Mouse (Mus musculus): Measurements from ENCODE around the gene Krt42. TPM values are rescaled to one million over a fixed set of nuclear protein-coding genes. Genes with fewer than 3 reads are reported as not detected.
"Not testable (repeated sequence)": the region's sequence is repeated elsewhere in the genome, so short reads cannot be mapped to it uniquely, and the experiment has no call there.

Gene Krt42
- not detected in 2 replicates for polyA plus RNA-seq (2016; fragmentation: Nextera tagmentation; extraction: Ambion mirVana)

DNA sequence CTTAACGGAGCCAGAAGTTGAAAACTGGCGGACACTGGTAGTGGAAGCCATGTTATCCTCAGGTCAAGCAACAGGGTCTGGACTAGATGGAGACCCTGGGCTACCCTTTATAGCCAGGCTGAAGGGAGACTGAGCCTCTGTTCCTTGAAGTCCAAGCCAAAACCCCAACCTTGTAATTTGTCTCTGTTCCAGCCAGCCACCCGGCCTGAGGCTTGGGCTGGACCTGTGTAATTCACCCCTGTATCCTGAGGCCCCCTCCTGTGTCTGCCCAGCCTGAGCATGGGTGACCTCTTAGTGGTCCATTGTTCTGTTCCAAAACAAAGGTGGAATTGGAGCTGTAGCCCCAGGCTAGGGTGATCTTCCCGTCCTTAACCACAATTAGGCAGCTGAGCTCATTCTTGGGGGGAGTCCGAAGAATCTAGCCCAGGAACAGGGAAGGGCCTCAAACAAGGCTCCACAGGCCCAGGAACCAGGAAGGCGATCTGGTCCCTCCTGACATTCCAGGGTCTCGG, at the start of gene Krt42:
Gene Krt42, minus strand, starts transcription at position 51 of the 512 bp plus-strand sequence.
- 88% methylated on average over 7 of the region's 7 CpGs for WGBS
- Histone ChIP-seq H3K4me2 (replicated peaks) (no peak within 1 kb of the TSS), H3K27me3 (no peaks in the 10 kb centered on the region), H3K4me3 (no peak within 1 kb of the TSS), H3K27ac (replicated peaks) (no peak within 1 kb of the TSS), H3K36me3 (no peaks in the 10 kb centered on the region), H3K4me1 (no peaks in the 10 kb centered on the region), H3K9ac (replicated peaks) (no peak within 1 kb of the TSS), H3K9me3 (no peaks in the 10 kb centered on the region)
- no peak for ATAC-seq (ENCODE audit: low FRiP score, low read depth)

DNA sequence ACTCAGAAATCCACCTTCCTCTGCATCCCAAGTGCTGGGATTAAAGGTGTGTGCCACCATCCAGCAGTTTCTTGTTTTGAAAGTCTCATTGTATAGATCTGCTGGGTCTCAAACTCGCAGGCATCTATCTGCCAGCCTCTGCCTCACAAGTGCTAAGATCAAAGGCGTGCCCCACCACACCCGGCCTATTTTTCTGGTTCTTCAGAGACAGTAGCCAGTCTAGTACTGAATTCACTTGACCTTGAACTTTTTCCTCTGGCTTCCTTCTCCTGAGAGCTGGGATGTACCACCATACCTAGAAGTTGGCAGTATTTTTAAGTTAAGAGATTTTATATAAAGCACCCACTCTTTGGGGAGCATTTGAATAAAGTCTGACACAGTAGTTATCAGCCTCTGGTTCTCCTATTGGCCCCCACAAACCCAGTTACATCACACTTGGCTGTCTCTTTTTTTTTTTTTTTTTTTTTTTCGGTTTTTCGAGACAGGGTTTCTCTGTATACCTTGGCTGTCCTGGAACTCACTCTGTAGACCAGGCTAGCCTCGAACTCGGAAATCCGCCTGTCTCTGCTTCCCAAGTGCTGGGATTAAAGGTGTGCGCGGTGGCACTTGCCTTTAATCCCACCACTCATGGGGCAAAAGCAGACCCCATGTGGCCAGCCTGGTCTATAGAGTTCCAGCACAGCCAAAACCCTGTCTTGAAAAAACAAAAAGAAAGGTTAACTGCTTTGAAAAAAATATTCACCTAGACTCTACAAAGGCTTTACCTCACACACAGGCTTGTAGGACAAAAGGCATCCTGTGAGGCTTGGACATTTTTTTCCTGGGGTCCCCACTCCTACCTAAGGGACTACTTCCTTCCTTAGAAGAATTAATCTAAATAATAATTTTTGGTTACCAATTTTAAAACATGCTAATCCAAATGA, 49.1 kb upstream of the Krt42 start:
- ATAC-seq (ENCODE audit: low FRiP score, low read depth): peak; percentile 5
- Histone ChIP-seq H3K4me3 (peak overlapping the region; percentile 81), H3K36me3 (peaks cover 15% of the 10 kb centered on the region), H3K9me3 (no peaks in the 10 kb centered on the region), H3K27ac (replicated peaks) (0 out of 2 replicates have a peak overlapping the region, but pooled peaks have one; percentile 65), H3K9ac (replicated peaks) (no peak overlapping the region), H3K27me3 (no peaks in the 10 kb centered on the region), H3K4me1 (peaks cover 12% of the 10 kb centered on the region), H3K4me2 (replicated peaks) (peak overlapping the region; percentile 54)
- WGBS: 86% methylated on average over 10 of the region's 10 CpGs

DNA sequence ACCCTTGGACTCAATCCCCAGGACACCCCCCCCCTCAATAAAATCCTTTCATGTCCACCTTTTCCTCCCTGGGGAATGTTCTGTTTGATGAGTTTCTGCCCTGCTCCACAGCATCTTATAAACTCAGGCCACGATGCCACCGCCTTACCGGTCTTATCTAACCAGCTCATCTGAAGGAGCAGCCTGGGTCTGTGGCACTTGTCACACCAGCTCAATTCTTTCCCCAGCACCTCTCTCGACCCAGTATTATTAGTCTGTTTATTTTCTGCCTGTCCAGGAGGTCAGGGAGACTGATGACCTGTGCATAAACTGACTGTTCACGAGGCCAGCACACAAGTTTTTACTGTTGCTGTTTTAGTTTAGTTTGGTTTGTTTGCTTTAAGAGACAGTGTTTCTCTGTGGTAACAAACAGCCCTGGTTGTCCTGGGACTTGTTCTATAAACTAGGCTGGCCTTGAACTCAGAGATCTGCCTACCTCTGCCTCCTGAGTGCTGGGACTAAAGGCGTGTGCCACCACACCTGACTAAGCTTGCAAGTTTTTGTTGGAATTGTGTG, 48.2 kb upstream of the Krt42 start:
- Histone ChIP-seq H3K9ac (replicated peaks) (no peak overlapping the region), H3K4me1 (peaks cover 12% of the 10 kb centered on the region), H3K27me3 (no peaks in the 10 kb centered on the region), H3K36me3 (peaks cover 15% of the 10 kb centered on the region), H3K4me2 (replicated peaks) (no peak overlapping the region), H3K4me3 (no peak overlapping the region), H3K9me3 (no peaks in the 10 kb centered on the region), H3K27ac (replicated peaks) (no peak overlapping the region)
- 76% methylated on average over 6 of the region's 6 CpGs for WGBS
- ATAC-seq (ENCODE audit: low FRiP score, low read depth): no peak

DNA sequence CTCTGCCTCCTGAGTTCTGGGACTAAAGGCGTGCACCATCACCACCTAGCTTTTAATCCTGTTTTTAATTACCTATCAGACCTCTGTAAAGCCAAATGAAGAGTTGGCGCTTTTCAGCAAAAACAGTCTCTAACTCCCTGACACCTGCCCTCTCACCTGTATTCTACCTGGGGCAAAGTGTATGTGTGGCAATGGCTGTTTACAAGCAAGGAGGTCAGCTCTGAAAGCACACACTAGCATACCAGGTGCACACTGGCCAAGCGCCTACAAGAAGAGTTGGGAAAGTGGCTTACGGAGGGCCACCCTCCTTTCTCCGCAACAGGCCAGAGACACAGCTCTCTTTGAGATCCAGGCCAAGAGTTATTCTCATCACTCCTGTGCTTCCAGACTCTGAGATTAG, 45.8 kb upstream of the Krt42 start:
- no peak overlapping the region for H3K4me2 ChIP-seq (replicated peaks)
- H3K27me3 ChIP-seq: no peaks in the 10 kb centered on the region
- 92% methylated on average over 5 of the region's 5 CpGs for WGBS

DNA sequence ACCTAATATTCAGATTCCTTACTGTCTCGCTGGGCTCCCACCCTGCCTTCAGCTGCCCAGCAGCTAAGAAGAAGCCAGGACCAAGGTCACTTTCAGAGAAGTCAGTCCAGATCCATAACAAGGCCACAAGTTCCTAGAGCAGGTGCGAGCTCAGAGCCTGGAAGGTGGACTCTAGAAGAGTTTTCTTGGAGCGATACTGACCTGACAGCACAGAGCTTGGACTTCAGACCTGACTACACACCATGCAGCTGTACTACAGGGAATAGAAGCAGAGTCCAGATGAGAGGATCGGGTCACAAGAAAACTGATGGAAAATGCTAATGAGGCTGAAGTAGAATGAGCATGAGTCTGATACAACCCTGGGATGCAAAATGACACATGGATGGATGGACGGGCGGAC, 43.8 kb upstream of the Krt42 start:
- Histone ChIP-seq H3K27ac (replicated peaks) (no peak overlapping the region), H3K9me3 (no peaks in the 10 kb centered on the region), H3K36me3 (no peaks in the 10 kb centered on the region), H3K4me1 (peaks cover 8% of the 10 kb centered on the region), H3K4me2 (replicated peaks) (no peak overlapping the region), H3K9ac (replicated peaks) (no peak overlapping the region), H3K27me3 (no peaks in the 10 kb centered on the region), H3K4me3 (no peak overlapping the region)
- 89% methylated on average over 6 of the region's 6 CpGs for WGBS
- no peak for ATAC-seq (ENCODE audit: low FRiP score, low read depth)

More for the DNA sequence above, 45.8 kb upstream of the Krt42 start:
- Histone ChIP-seq H3K27ac (replicated peaks) (no peak overlapping the region), H3K4me1 (peaks cover 8% of the 10 kb centered on the region), H3K4me3 (no peak overlapping the region), H3K9ac (replicated peaks) (no peak overlapping the region), H3K36me3 (no peaks in the 10 kb centered on the region), H3K9me3 (no peaks in the 10 kb centered on the region)
- no peak for ATAC-seq (ENCODE audit: low FRiP score, low read depth)

DNA sequence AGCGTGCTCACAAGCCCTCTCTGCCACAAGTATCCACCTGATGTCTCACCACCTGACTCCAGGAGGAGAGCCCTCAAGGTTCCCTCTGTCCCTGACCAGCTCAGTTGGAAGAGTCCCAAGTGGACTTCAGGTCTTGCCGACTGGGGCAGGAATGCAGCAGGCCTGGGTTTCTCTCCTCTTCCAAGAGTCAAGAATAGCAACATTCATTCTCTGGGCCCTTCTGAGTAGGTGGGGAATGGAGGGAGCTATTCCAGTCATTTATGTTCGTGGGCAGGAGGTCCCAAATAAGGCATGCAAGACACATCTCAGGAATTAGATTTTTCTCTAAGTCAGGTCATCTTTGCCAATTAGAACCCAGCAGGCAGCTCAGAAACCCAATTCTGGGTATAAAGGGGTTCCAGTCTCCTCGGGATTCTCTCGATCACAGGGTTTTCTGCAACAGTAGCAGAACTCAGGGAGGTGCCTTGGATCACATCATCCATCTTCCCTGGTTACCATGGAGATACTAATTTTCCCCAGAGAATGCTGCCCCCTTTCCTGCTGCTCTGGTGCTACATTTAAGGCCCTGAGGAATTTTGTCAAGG, 42.5 kb upstream of the Krt42 start:
- no peak overlapping the region for H3K9ac ChIP-seq (replicated peaks)
- H3K27me3 ChIP-seq: no peaks in the 10 kb centered on the region
- no peaks in the 10 kb centered on the region for H3K36me3 ChIP-seq
- H3K4me3 ChIP-seq: no peak overlapping the region
- ATAC-seq (ENCODE audit: low FRiP score, low read depth): no peak
- H3K27ac ChIP-seq (replicated peaks): no peak overlapping the region
- H3K4me1 ChIP-seq: peaks cover 8% of the 10 kb centered on the region
- WGBS: 39% methylated on average over 5 of the region's 5 CpGs
- H3K9me3 ChIP-seq: no peaks in the 10 kb centered on the region
- H3K4me2 ChIP-seq (replicated peaks): no peak overlapping the region

DNA sequence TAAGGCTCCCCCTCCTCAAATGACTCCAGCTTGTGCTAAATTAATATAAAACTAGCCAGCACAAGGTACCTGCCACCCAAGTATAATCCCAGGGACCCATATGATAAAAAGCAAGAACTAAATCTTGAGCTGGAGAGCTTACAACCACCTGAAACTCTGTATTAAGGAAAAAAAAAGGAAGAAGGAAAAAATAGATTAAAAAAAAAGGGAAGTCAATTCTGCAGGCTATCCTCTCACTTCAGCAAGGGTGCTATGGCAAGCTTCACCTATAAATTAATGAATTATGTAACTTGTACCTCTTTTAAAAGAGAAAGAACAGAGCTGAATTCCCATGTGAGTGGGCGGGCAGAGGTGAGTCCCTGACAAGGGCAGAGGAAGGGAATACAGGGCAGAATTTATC, 42.0 kb upstream of the Krt42 start:
- no peaks in the 10 kb centered on the region for H3K36me3 ChIP-seq
- no peaks in the 10 kb centered on the region for H3K27me3 ChIP-seq

DNA sequence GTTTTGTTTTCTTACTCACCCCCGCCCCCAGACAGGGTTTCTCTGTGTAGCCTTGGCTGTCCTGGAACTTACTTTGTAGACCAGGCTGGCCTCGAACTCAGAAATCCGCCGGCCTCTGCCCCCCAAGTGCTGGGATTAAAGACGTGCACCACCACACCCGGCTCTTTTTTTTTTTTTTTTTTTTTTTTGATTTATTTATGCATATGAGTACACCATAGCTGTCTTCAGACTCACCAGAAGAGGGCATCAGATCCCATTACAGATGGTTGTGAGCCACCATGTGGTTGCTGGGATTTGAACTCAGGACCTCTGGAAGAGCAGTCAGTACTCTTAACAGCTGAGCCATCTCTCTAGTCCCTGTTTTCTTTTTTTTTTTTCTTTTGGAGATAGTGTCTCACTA, 39.0 kb upstream of the Krt42 start:
- H3K9me3 ChIP-seq; ATAC-seq (ENCODE audit: low FRiP score, low read depth): not testable (repeated sequence)
- 88% methylated on average over 6 of the region's 6 CpGs for WGBS

More for the DNA sequence above, 42.0 kb upstream of the Krt42 start:
- H3K9ac ChIP-seq (replicated peaks): no peak overlapping the region
- H3K27ac ChIP-seq (replicated peaks): no peak overlapping the region
- H3K4me2 ChIP-seq (replicated peaks): no peak overlapping the region
- no peak for ATAC-seq (ENCODE audit: low FRiP score, low read depth)
- H3K4me1 ChIP-seq: peaks cover 8% of the 10 kb centered on the region
- WGBS: 91% methylated on average over 1 of the region's 1 CpGs
- H3K9me3 ChIP-seq: no peaks in the 10 kb centered on the region
- no peak overlapping the region for H3K4me3 ChIP-seq

DNA sequence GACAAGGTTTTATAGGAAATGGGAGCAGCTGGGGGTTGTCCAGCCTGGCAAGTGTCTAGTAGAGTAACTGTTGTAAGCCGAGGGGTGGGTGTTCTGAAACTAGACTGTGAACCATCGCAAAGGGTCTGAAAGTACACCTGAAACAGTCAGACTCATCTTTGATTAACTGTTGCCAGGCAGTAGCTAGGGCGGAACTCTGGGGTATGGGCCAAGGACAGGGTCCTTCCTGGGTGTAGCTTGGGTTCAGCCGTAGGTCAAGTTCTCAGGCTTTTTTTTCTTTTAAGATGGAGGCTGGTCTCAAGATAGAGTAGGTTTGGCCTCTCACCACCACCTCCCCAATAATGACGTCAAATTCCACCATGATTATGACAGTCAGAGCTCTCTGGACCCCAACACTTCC, 38.2 kb upstream of the Krt42 start:
- Histone ChIP-seq H3K4me2 (replicated peaks) (no peak overlapping the region), H3K9me3 (no peaks in the 10 kb centered on the region)
- WGBS: 93% methylated on average over 5 of the region's 5 CpGs

More for the DNA sequence above, 39.0 kb upstream of the Krt42 start:
- not testable (repeated sequence) for H3K27ac ChIP-seq (replicated peaks); H3K9ac ChIP-seq (replicated peaks); H3K4me2 ChIP-seq (replicated peaks); H3K4me1 ChIP-seq; H3K27me3 ChIP-seq; H3K36me3 ChIP-seq; H3K4me3 ChIP-seq

DNA sequence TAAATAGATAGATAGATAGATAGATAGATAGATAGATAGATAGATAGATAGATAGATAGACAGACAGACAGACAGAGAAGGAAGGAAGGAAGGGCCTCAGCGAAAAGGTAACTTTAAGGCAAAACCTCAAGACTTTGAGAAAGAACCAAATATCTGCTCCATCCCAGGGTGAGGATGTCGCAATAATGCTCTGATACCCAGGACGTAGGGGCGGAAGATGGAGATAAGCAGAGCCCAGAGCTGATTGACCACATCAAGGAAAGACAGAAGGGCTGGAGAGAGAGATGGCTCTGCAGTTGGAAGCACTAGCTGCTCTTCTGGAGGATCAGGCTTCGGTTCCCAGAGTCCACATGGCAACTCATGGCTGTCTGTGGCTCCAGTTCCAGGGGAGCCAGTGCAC, 31.6 kb upstream of the Krt42 start:
- WGBS: 97% methylated on average over 5 of the region's 5 CpGs
- Histone ChIP-seq H3K4me3 (no peak overlapping the region), H3K9me3 (no peaks in the 10 kb centered on the region), H3K36me3 (no peaks in the 10 kb centered on the region), H3K27me3 (0 out of 2 replicates have a peak, but pooled peaks cover 5% of the 10 kb centered on the region), H3K4me1 (0 out of 2 replicates have a peak, but pooled peaks cover 3% of the 10 kb centered on the region), H3K9ac (replicated peaks) (no peak overlapping the region), H3K27ac (replicated peaks) (no peak overlapping the region), H3K4me2 (replicated peaks) (no peak overlapping the region)
- ATAC-seq (ENCODE audit: low FRiP score, low read depth): no peak

More for the DNA sequence above, 38.2 kb upstream of the Krt42 start:
- no peak overlapping the region for H3K4me3 ChIP-seq
- H3K9ac ChIP-seq (replicated peaks): no peak overlapping the region
- no peaks in the 10 kb centered on the region for H3K36me3 ChIP-seq
- H3K4me1 ChIP-seq: peaks cover 8% of the 10 kb centered on the region
- no peak for ATAC-seq (ENCODE audit: low FRiP score, low read depth)
- H3K27ac ChIP-seq (replicated peaks): no peak overlapping the region
- no peaks in the 10 kb centered on the region for H3K27me3 ChIP-seq

DNA sequence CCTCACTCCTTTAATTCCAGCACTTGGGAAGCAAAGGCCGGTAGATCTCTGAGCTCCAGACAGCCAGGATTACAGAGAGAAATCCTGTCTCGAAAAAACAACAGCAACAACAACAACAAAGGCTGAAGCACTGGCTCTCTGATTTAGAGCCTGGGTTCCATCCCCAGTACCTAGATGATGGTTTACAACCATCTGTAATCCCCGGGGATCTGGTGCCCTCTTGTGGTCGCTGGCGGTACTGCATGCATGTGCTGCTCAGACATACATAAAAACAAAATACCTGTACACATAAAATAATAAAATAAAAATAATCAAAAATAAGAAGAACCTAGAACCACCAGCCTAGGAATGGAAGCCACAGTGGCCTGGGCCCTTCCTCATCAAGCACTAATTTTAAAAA, 30.6 kb upstream of the Krt42 start:
- 0 out of 2 replicates have a peak, but pooled peaks cover 5% of the 10 kb centered on the region for H3K27me3 ChIP-seq
- no peaks in the 10 kb centered on the region for H3K36me3 ChIP-seq
- no peak overlapping the region for H3K27ac ChIP-seq (replicated peaks)
- WGBS: 10% methylated on average over 5 of the region's 5 CpGs
- no peak overlapping the region for H3K4me3 ChIP-seq
- H3K4me1 ChIP-seq: 0 out of 2 replicates have a peak, but pooled peaks cover 3% of the 10 kb centered on the region
- H3K9ac ChIP-seq (replicated peaks): no peak overlapping the region
- 0 out of 2 replicates have a peak, but pooled peaks have one; percentile 13 for ATAC-seq (ENCODE audit: low FRiP score, low read depth)
- no peaks in the 10 kb centered on the region for H3K9me3 ChIP-seq
- no peak overlapping the region for H3K4me2 ChIP-seq (replicated peaks)

Measured in midbrain, embryonic 12.5 days (tissue).